Mouse (Mus musculus) testis, adult 2 months (tissue): ENCODE data around the gene Gatad1.

Source experiments
- CTCF ChIP-seq: fragments of 200-500 bp; IDR thresholded peaks from 2 replicates; pipeline ENCODE4 v1.5.1; 2012; ENCODE audit warnings: low read depth, mild to moderate bottlenecking, inconsistent platforms, low read length, moderate library complexity; ENCODE audit not compliant: control insufficient read depth, insufficient read depth, insufficient replicate concordance
- POLR2A ChIP-seq: fragments of 200-500 bp; IDR thresholded peaks from 2 replicates; pipeline ENCODE4 v1.6.1; 2012; ENCODE audit warnings: low read depth, mild to moderate bottlenecking, inconsistent platforms, low read length, moderate library complexity; ENCODE audit not compliant: control insufficient read depth

GRCm38 (mm10) chr5:3632285-3632684, 24.7 kb downstream of the Gatad1 start:
- no peak for TF ChIP-seq POLR2A
- TF ChIP-seq CTCF: no peak
